Mouse (Mus musculus): ENCODE results near the gene Uqcc2. TPM values are rescaled to one million over a fixed set of nuclear protein-coding genes. Genes with fewer than 3 reads are reported as not detected.

Gene Uqcc2
- total and polyA plus RNA-seq, 3 experiments, result 176 to 329 TPM; not detected in 1

DNA sequence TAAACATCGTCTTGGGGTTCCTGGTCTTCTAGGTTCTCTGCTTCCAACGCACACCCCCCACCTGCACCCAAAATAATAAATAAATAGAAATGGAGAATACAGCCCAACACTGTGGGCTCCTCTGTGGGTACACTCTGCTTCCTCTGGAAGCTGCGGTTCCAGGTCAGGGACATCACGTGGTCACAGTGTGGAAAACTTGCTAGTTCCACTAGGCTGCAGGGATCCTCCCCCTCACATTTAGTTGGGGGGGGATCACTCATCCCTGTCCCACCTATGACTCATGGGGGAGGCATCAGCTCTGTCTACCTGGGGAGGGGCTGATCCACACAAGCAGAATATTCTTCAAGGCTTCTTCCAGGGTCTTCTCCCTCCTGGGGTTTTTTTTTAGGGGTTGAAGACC is 10.4 kb upstream of the Uqcc2 start:
- Histone ChIP-seq H3K4me1 (ENCODE audit: control insufficient read depth in 1 of 2, insufficient read depth in 2 of 2, low read length in 2 of 2) (peaks cover 0 to 8% of the 10 kb centered on the region in 2 experiments; a peak in 2 of 4 replicates), H3K9me3 (replicated peaks; ENCODE audit: insufficient read depth, low read length) (no peaks in the 10 kb centered on the region), H3K9ac (ENCODE audit: control insufficient read depth, low read depth, low read length, poor library complexity, severe bottlenecking) (no peak overlapping the region), H3K36me3 (ENCODE audit: control insufficient read depth in 1 of 2, insufficient read depth in 2 of 2, low read length in 2 of 2) (peaks cover 0 to 4% of the 10 kb centered on the region in 2 experiments; a peak in 2 of 4 replicates), H3K27ac (ENCODE audit: control insufficient read depth, low read depth, low read length) (no peak overlapping the region), H3K4me3 (ENCODE audit: control insufficient read depth in 1 of 2, insufficient read depth in 1 of 2, low read depth in 2 of 2, low read length in 2 of 2) (no peak overlapping the region), H3K27me3 (ENCODE audit: control insufficient read depth in 1 of 2, insufficient read depth in 2 of 2, low read length in 2 of 2) (peaks cover 0 to 2% of the 10 kb centered on the region in 2 experiments; a peak in 2 of 4 replicates), H3K79me2 (ENCODE audit: control insufficient read depth, insufficient read depth, low read length, poor library complexity) (no peaks in the 10 kb centered on the region)
- TF ChIP-seq KAT2A (conservative IDR thresholded peaks at IDR 0.05; ENCODE audit: low read depth, low read length) (no peak), E2F4 (IDR thresholded peaks at IDR 0.05; ENCODE audit: borderline replicate concordance, low read depth, low read length) (no peak), ETS1 (IDR thresholded peaks at IDR 0.05; ENCODE audit: low read depth, low read length) (no peak), POLR2AphosphoS5 (IDR thresholded peaks at IDR 0.05; ENCODE audit: borderline replicate concordance, low read depth, low read length) (no peak), ELF1 (IDR thresholded peaks at IDR 0.05; ENCODE audit: low read depth, low read length) (no peak), HCFC1 (IDR thresholded peaks at IDR 0.05; ENCODE audit: low read depth, low read length) (no peak), MXI1 (IDR thresholded peaks at IDR 0.05; ENCODE audit: low read depth, low read length) (no peak), SIN3A (IDR thresholded peaks at IDR 0.05; ENCODE audit: low read length) (no peak), GATA1 (IDR thresholded peaks at IDR 0.05; ENCODE audit: low read depth, low read length) (no peak), BHLHE40 (IDR thresholded peaks at IDR 0.05; ENCODE audit: borderline replicate concordance, low read depth, low read length) (no peak), ZMIZ1 (IDR thresholded peaks at IDR 0.05; ENCODE audit: low read depth, low read length) (no peak), MAX (IDR thresholded peaks at IDR 0.05; ENCODE audit: low read length) (no peak), POLR2A (IDR thresholded peaks at IDR 0.05; ENCODE audit: control insufficient read depth in 1 of 2, insufficient read depth in 1 of 2, low read depth in 1 of 2, low read length in 2 of 2, poor library complexity in 1 of 2) (no peak), ZC3H11A (IDR thresholded peaks at IDR 0.05; ENCODE audit: low read depth, low read length) (no peak), USF1 (IDR thresholded peaks at IDR 0.05; ENCODE audit: low read depth, low read length) (no peak), NRF1 (IDR thresholded peaks at IDR 0.05; ENCODE audit: insufficient read depth, low read depth, low read length, poor library complexity, severe bottlenecking) (no peak)
- no peak for DNase-seq (ENCODE audit: low read depth, low spot score)

DNA sequence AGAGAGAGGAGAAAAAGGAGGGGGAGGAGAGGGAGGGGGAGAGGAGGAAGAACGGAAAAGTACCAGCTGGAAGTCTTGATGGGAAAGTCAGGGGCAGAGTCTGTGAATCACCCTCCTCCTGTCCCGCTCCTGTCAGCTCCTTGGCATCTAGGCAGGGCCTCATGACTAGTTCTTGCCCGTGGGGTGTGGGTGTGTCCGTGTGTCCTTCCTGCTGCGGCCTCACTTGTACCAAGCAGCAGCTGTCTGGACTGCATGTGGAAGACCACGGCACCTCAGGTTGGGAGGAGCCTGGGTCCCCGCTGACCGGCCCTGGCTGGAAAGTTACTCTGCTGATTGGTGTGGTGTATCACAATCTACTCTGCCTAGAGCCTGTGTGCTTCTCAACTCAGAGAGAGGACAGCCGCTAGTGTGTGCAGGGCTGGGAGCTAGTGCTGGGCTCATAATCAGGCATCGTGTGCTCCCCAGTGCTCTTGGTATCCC is 8.3 kb upstream of the Uqcc2 start:
- Histone ChIP-seq H3K9ac (ENCODE audit: control insufficient read depth, low read depth, low read length, poor library complexity, severe bottlenecking) (no peak overlapping the region), H3K27ac (ENCODE audit: control insufficient read depth, low read depth, low read length) (no peak overlapping the region), H3K36me3 (ENCODE audit: control insufficient read depth in 1 of 2, insufficient read depth in 2 of 2, low read length in 2 of 2) (peaks cover 0 to 4% of the 10 kb centered on the region in 2 experiments; a peak in 2 of 4 replicates), H3K9me3 (replicated peaks; ENCODE audit: insufficient read depth, low read length) (no peaks in the 10 kb centered on the region), H3K79me2 (ENCODE audit: control insufficient read depth, insufficient read depth, low read length, poor library complexity) (no peaks in the 10 kb centered on the region), H3K4me1 (ENCODE audit: control insufficient read depth in 1 of 2, insufficient read depth in 2 of 2, low read length in 2 of 2) (peaks cover 0 to 8% of the 10 kb centered on the region in 2 experiments; a peak in 2 of 4 replicates), H3K4me3 (ENCODE audit: control insufficient read depth in 1 of 2, insufficient read depth in 1 of 2, low read depth in 2 of 2, low read length in 2 of 2) (no peak overlapping the region), H3K27me3 (ENCODE audit: control insufficient read depth in 1 of 2, insufficient read depth in 2 of 2, low read length in 2 of 2) (peaks cover 0 to 2% of the 10 kb centered on the region in 2 experiments; a peak in 2 of 4 replicates)
- TF ChIP-seq ETS1 (IDR thresholded peaks at IDR 0.05; ENCODE audit: low read depth, low read length), result no peak
- no peak for TF ChIP-seq ZNF384 (IDR thresholded peaks at IDR 0.05; ENCODE audit: low read depth, low read length)
- no peak for TF ChIP-seq SIN3A (IDR thresholded peaks at IDR 0.05; ENCODE audit: low read length)
- no peak for TF ChIP-seq TCF12 (IDR thresholded peaks at IDR 0.05; ENCODE audit: low read depth, low read length)
- no peak for TF ChIP-seq ZMIZ1 (IDR thresholded peaks at IDR 0.05; ENCODE audit: low read depth, low read length)
- no peak for TF ChIP-seq EP300 (IDR thresholded peaks at IDR 0.05; ENCODE audit: low read depth in 1 of 2, low read length in 2 of 2)
- TF ChIP-seq ZKSCAN1 (IDR thresholded peaks at IDR 0.05; ENCODE audit: low read depth, low read length), result no peak
- no peak for TF ChIP-seq CHD2 (IDR thresholded peaks at IDR 0.05; ENCODE audit: low read length)
- TF ChIP-seq NRF1 (IDR thresholded peaks at IDR 0.05; ENCODE audit: insufficient read depth, low read depth, low read length, poor library complexity, severe bottlenecking), result no peak
- DNase-seq (ENCODE audit: low read depth, low spot score), result no peak

Data from MEL (cell line).